Mouse (Mus musculus): ENCODE data around the gene Fto.

The Fto gene

DNA sequence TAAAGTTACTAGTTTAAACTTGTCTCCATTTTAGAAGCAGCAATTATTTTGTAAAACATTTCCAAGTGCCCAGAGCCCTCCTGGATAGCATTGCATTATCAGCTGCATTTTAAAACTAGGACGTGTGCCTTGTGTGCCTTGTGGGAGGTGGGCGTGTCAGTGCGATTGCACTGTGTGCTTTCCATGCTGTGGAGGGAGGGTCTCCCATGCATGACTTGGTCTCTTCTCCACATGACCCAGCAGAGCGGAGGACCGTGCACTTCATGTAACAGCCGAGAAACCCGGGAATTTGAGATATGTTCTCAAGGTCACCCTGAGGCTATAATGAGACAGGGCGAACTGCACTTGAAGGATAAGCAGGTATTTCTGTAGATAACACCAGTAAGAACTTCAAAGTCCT, 347.6 kb downstream of the Fto start:
- no peak for DNase-seq (ENCODE audit: low spot score)

DNA sequence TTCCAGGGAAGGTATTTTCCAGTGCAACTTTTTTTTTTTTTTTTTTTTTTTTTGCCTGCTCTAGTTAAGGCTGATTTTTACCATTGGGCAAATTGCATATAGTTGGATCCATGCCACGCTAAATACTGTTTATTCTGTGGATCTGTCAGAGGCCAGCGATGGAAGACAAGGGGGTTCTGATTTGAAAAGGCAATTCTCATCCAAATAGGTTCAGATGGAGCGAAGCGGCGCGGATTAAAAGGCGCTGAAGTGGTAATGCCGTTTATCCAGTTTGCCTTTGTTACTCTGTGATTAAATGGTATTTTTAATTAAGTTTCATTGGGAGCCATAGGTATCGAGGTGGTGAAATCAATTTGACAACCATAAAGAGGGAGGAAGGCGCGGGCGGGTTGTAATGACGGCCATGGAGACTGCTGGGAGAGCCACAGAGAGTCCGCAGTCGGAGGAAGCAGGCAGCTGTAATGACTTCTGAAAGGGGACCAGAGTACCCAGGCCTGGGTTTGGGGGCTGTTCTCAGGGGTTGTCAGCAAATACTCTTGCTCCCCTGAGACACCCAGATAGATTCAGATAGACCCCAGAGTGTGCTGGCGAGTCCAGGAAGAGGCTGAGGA, 356.2 kb downstream of the Fto start:
- DNase-seq (ENCODE audit: low spot score): no peak

DNA sequence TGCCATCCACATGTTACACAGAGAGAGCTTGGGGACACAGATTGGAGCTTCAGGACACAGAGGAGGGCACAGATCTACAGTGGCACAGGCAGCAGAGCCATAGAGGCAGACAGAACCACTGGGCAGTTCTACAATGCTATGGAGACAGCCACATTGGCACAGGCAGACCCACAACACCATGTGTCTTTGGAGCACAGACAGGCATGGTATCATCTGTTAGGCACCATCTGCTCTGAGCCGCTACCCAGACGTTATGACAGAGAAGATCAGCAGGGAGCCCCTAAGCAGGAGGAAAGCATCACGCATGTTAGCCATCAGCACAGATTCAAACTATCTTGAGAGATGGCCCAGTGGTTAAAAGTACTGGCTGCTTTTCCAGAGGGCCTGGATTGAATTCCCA, 363.6 kb downstream of the Fto start:
- no peak for DNase-seq (ENCODE audit: low spot score)

DNA sequence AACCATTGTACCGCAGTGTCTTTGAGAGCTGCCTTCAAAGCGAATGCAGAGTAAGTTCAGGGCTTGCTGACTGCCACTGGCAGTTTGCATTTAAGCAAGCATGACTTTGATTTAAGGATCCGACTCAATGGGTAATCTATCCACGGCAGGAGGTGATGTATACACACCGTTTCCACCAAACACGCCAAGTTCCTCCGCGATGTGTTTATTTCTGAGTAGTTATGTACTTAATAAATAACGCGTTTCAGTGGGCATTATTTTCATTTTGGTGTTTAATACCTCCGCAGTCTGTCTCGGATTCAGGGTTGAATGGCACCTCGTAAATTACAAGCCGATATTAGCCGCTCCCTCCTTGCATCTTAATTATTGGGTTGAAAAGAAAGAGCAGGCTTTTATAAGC, 366.1 kb downstream of the Fto start:
- no peak for DNase-seq (ENCODE audit: low spot score)

DNA sequence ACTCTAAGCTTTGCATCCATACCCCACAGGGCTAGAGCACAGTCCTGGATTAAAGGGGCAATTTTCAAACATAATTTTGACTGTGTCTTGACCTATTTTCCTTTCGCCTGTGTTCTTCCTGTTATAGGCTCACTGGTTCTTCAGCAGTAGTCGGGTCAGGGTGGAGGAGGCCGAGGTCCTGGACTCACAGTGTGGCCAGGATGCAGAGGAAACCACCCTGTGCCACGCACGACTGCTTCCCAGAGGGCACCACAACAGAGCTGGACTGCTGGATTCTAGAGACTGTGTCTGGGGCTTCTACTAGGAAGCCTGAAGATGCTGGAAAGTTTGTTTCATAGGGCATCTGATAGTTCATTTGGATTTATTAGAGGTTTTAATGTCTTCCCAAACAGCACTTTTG, 366.8 kb downstream of the Fto start:
- no peak for DNase-seq (ENCODE audit: low spot score)

DNA sequence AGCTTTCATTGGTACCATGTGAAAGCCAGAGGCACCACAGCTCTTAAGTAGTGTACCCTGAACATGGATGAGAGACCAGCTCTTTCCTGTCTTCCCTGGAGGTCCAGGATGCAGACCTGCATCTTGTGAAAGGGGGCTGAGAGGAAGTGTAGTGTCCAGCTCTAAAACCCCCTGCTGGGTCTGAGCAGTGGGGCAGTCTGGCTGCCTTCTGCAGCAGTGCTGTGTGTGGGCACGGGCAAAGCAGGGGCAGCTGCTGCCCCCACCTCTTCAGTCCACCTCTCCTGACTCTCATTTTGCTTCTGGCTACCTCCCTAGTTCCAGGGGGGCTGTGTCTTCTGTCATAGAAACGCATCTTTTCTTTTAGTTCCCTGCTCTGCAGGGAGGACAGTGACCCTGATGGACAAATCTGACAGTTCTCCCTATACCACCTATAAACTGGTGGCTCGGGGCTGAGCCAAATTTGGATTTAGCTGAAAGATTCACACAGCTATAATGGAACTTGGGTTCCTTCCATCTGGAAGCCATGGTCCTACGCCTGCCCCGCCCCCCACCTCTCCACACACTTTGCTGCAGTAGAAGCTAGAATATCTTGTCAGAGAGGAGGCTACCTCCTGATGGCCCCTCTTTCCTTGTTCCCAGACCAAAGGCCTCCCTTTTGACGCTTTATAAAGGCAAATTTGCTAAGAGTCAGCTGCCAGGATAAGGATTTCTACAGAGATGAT, 371.4 kb downstream of the Fto start:
- DNase-seq (ENCODE audit: low spot score): no peak

DNA sequence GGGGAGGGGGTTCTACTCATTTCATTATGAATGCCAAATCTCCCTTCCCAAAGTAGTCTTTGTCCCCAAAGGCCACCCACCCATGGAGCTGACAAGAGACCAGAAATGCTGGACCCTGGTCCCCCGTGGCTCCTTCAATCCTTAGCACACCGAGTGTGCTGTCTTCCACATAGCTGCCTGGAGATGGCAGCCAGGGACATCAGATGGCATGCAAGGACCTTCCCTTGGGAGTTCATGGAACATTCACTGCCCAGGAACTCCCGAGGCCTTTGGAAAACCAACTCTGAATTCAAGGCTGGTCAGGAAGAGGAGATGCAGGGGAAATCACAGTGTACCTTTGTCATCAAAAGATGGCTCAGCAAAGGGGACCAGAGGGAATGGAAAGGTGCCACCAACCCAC, 372.1 kb downstream of the Fto start:
- no peak for DNase-seq (ENCODE audit: low spot score)

DNA sequence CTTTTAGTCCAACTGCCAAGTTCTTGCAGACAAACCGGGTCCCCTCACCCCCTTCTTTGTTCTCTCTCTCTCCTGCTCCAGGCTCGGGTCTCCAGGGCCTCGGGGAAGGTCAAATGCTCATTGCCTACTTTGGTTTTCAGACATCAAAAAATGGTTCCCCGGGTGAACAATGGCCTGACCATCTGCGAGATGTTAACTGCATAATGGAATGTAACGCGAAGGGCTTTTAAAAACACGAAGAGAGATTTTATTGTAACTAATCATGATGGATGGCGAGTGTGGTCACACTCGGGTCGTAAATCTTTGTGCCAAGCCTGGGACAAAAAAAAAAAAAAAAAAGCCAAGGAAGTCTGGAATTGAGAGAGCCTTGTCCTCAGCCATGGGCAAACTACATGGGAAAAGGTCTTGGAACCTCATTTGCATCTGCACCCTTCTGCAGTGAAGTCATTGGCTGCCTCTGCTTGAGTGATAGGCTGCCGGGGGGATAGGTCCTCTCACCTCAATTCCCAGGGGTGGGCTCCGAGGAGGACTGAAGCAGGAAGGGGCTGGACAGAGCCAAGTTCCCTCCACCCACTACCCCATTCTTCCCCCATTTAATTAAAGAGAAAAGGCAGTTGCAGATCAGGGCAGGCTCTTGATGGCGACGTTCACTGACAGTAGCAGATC, 378.9 kb downstream of the Fto start:
- no peak for DNase-seq (ENCODE audit: low spot score)

DNA sequence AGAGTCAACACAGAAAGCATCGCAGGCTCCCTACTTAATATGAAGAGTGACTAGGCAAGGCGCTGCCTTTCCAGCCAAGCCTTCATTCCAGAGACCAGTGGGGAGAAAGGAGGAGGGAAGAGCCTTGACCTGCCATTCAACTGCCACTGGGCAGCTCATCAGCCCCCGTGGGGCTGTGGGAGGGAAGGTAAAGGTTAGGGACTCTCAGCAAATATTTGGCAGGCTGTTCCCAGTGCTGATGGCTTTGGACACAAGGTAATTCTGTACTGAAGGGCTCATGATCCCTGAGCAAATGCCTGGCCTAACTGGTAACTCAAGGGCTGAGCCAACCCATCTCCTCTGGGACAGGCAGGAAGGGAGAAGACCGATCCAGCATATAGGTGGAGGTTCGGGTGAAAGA, 393.2 kb downstream of the Fto start:
- DNase-seq (ENCODE audit: low spot score): no peak

DNA sequence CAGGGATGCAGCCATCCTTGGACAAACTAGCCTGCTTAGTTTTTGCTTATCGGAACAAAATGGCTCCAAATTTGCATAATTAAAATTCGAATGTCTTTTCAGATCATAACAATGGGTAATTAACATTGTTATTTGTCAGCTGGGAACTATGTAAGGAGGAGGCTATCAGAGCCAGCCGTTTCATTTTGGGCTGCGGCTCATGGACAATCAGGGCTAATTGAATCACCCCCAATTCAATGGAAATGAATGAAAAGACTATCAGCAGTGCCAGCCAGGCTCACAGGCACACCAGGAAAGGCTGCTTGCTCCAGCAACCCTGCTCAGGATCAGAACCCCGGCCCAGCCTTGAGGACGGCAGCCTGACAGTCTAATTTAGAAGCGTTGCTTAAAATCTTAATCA, 395.3 kb downstream of the Fto start:
- no peak for DNase-seq (ENCODE audit: low spot score)

DNA sequence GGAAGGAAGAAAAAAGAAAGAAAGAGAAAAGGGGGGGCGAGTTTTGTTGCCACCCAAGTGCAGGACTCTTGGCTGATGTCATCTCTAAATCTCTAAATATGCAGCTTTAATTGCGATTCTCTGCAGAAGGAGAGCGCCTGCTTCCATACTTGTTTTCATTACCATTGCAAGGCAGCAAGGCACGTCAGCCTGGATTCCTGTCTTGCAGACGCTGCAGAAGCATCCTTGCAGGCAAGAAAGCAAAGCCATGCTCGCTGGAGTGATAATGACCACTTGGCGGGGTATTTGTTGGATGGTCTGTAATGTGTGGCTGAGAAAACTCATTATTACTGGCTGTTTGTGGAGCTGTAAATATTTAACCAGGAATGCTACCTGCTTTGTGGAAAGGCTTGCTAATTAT, 396.4 kb downstream of the Fto start:
- DNase-seq (ENCODE audit: low spot score): no peak

DNA sequence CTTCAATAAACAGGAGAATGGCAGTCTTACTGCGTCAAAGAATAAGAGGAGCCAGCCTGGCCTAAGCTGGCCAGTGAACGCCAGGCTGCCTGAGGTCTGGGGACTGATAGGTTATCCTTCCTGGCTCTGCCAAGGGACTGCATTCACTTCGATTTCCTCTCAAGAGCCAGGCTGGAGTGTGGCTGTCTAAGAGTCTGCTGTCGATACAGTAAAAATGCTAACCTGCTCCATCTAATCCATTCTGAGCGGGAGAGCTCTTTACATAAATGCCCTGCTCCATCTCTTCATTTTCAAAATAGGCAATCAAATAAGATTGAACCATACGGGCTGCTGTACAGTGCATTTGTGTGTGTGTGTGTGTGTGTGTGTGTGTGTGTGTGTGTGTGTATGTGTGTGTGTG, 397.9 kb downstream of the Fto start:
- no peak for DNase-seq (ENCODE audit: low spot score)

DNA sequence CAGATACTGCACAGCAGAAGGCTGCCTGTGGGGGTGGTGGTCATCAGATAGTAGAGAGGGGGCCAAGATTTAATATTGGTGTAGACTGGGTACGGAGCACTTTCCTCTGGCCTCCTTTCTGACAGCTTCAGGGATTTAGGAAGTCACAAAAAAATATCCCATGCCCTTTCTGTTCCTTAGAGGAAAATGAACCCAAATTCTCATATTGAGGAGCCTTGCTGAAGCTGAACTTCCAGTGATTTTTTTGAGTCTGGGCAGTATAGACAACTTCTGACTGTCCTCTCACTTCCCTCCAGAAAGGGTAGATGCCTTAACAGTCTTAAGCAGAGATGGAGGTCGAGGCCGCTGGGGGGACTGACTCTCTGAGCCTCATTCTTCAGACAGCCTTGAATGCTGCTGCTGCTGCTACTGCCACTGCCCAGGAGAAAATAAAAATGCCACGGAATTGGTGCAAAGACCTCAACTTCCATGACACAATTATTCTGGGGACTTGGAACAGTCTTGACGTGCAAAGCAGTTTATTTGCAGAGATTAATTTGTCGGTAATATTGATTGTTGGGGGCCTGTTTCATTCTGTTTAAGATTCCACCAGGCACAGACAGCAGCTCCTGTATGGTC, 398.8 kb downstream of the Fto start:
- DNase-seq (ENCODE audit: low spot score): no peak

DNA sequence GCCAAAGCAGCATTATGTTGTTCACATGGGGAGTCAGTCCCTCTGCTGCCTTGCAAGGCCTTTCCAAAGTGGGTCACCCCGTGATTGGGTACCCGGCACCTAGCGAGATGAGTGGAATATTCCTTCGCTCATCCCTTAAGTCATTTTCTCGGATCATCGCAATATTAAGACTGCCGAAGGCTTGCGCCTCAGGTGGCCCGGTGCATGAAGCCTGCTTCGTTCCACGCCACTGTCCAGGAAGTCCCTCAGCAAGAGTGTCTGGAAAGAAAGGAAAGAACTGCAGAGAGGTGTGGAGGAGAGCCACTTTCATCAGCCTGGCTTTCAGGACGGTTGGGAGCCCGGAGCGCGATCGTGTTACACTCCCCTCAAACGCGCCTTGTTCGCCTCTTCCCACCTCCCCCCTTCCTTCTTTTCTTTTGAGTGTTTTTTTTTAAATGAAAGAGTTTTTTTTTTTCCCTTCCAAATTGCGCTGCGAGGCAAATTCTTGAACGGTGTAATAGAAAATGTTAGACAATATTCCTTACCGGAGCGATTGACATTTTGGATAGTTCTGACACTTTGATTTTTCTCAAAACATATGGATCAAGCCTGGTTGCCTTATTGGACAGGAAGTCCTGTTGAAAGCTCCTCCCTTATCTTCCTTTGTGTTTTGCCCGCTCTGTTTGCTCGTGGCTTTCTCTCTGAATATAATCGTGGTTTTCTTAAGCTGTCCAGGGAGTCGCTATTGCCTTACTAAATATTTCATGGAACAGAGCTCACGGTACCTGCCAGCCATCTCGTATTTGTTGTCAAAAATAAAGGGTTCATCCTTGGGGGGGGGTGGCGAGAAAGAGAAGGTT, 399.6 kb downstream of the Fto start:
- no peak for DNase-seq (ENCODE audit: low spot score)

DNA sequence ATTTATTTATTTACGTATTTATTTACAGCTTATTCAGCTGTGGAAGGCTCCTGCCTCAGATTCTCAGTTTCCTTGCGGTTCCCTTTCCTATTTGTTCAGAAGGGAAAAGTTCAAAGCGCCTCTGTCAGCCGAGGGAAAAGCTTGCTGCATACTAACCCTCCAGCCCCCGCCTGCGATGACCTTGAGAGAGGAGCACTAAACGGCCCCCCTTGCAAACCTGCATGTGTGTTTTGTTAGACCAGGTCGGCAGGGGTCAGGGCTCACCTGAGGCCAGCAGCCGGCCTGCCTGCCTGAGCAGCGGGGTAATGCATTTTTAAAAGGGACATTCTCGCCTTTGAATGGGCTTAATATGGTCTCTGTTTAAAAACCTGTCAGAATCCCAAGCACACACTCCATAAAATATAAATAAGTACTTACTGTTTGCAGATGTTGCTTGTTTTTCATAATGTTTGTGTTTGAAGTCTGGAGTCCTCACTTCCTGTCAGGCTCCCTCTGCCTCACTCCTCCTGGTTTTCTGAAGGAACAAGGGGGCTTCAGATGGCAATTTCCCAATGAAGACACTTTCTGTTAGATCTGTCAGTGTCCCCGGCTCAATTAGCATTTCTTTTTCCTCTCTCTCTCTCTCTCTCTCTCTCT, 400.5 kb downstream of the Fto start:
- no peak for DNase-seq (ENCODE audit: low spot score)

DNA sequence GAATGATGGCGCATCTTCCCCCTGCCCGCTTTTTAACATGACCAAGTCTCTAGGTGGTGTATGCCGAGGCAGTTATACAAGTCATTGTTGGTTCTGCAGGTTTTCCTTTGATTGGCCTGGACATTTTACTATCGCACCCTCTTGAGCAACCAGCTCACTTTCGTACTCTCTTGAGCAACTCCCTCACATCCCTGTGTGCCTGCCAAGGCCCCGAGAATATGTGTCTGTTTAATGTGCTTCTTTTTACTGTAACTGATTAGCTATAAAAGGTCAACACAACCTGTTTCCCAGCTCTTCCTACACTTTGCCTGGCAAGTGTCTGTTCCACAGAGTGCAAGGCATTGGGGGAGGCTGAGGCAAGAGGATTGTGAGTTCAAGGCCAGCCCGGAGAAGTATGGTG, 401.4 kb downstream of the Fto start:
- no peak for DNase-seq (ENCODE audit: low spot score)

DNA sequence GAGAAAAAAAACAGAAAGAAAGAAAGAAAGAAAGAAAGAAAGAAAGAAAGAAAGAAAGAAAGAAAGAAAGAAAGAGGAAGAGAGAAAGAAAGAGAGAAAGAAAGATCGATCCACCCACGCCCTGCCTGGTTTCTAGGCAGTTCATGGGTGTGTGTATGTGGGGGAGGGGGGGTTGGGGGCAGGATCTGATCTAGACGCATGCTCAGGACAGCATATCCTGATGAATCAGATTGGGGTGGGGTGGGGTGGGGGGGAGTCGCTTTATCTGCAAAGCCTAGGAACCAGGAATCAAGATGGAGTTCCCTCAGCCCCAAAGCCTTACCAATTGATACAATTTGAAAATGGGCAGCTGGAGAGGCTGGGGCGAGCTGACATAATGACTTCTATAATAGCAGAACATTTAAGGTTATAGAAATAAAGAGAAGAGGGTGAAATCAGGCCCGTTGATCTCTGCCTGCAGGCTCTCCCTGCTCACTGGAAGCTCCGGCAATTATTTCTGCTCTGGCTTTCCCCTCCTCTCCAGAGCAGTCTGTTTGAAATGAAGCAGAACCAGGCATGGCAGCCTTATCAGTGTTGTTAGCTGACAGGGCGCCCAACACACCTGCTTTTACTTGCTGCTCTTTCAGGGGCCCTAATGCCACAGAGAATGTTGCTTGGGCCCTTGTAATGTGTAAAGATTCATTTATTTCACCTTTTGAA, 402.2 kb downstream of the Fto start:
- DNase-seq (ENCODE audit: low spot score): no peak

Data from testis, postnatal 10 days (tissue).